Mouse (Mus musculus) lung, adult 2 months (tissue): Measurements from ENCODE around the gene Tnnt2.

Experiments used
- CTCF ChIP-seq: fragments of 200-500 bp; IDR thresholded peaks from 2 replicates; pipeline ENCODE4 v1.5.1; 2011; ENCODE audit warnings: mild to moderate bottlenecking, low read length, control low read depth; ENCODE audit not compliant: insufficient read depth
- POLR2A ChIP-seq: fragments of 200-500 bp; IDR thresholded peaks from 2 replicates; pipeline ENCODE4 v1.6.1; 2011; ENCODE audit warnings: low read depth, mild to moderate bottlenecking, control low read depth, low read length, borderline replicate concordance; ENCODE audit errors: extremely low read depth

GRCm38 (mm10) chr1:135792143-135792939 is 43.8 kb upstream of the Tnnt2 start:
- TF ChIP-seq CTCF (no peak), POLR2A (no peak)
